Mouse (Mus musculus) neural tube, embryonic 11.5 days (tissue): ENCODE measurements at regions not wholly inside any gene's neighbourhood (a gene's known extent, or its start where the extent isn't known, plus 50 kb on each side); places are given as distances from the start of the nearest gene placed in this dataset.
"Not testable (repeated sequence)": the region's sequence is repeated elsewhere in the genome, so short reads cannot be mapped to it uniquely, and the experiment has no call there.

Experiments
- ATAC-seq: fragments of 200-750 bp; cut with Nextera tagmentation; 2 replicates; pipeline ENCODE4 v1.8.0; 2017; ENCODE audit warnings: moderate number of reproducible peaks, mild to moderate bottlenecking, moderate TSS enrichment, moderate library complexity; ENCODE audit not compliant: insufficient read depth, low FRiP score, low TSS enrichment
- DNase-seq: peaks from one replicate; pipeline ENCODE4 v3.0.0-alpha.2; 2015; ENCODE audit warnings: low spot score
- H3K27ac ChIP-seq: fragments of 300-500 bp; sonication (generic); 2 replicates; pipeline ENCODE4 v1.5.1; 2014; ENCODE audit warnings: low read depth, mild to moderate bottlenecking, low read length
- H3K27me3 ChIP-seq: fragments of 300-500 bp; sonication (generic); 2 replicates; pipeline ENCODE4 v1.6.1; 2014; ENCODE audit warnings: mild to moderate bottlenecking, low read length, mixed read lengths; ENCODE audit not compliant: control insufficient read depth, insufficient read depth
- H3K36me3 ChIP-seq: fragments of 300-500 bp; sonication (generic); 2 replicates; pipeline ENCODE4 v1.6.1; 2014; ENCODE audit warnings: mild to moderate bottlenecking, low read length, moderate library complexity, mixed read lengths; ENCODE audit not compliant: control insufficient read depth, insufficient read depth
- H3K4me1 ChIP-seq: fragments of 300-500 bp; sonication (generic); 2 replicates; pipeline ENCODE4 v1.6.1; 2014; ENCODE audit warnings: low read length, mixed read lengths; ENCODE audit not compliant: control insufficient read depth, insufficient read depth
- H3K4me2 ChIP-seq: fragments of 300-500 bp; sonication (generic); 2 replicates; pipeline ENCODE4 v1.6.1; 2014; ENCODE audit warnings: low read depth, mild to moderate bottlenecking, moderate library complexity
- H3K4me3 ChIP-seq: fragments of 300-500 bp; sonication (generic); 2 replicates; pipeline ENCODE4 v1.5.1; 2014; ENCODE audit warnings: low read depth, low read length
- H3K9ac ChIP-seq: fragments of 300-500 bp; sonication (generic); 2 replicates; pipeline ENCODE4 v1.6.1; 2014; ENCODE audit warnings: mild to moderate bottlenecking, low read length
- H3K9me3 ChIP-seq: fragments of 300-500 bp; sonication (generic); 2 replicates; pipeline ENCODE4 v1.6.1; 2016; ENCODE audit warnings: low read length; ENCODE audit not compliant: control insufficient read depth
- WGBS: fragments of 180-500 bp; shearing (Covaris S2); extraction: QIAGEN DNeasy Blood & Tissue Kit; methylation state at CpG from one replicate; pipeline ENCODE4 v1.1.7; 2014; 5-methylcytosine and 5-hydroxymethylcytosine counted together

DNA sequence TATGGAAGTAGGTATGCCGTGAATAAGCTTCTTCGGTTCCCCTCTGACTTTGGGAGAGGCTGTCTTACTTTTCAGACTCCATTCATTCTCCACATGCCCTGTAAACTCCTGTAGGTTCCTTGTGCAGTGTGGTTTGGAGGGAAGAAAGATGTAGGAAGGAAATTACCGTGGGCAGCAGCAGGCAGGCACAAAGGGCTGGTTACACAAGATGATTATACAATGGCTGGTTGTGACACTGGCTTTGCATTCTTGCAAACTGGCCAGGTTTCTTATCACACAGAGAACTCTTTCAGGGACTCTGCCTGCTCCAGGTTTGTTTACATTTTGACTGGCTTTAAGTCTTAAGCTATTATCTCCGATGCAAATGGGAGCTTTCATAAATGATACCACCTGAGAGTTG lies 167.3 kb upstream of the Gm30302 start:
- H3K9ac ChIP-seq, H3K4me3 ChIP-seq, H3K4me1 ChIP-seq, H3K27ac ChIP-seq, H3K36me3 ChIP-seq, DNase-seq, H3K27me3 ChIP-seq, H3K4me2 ChIP-seq, H3K9me3 ChIP-seq, ATAC-seq: not testable (repeated sequence)
- WGBS = 88% methylated on average over 3 of the region's 4 CpGs

DNA sequence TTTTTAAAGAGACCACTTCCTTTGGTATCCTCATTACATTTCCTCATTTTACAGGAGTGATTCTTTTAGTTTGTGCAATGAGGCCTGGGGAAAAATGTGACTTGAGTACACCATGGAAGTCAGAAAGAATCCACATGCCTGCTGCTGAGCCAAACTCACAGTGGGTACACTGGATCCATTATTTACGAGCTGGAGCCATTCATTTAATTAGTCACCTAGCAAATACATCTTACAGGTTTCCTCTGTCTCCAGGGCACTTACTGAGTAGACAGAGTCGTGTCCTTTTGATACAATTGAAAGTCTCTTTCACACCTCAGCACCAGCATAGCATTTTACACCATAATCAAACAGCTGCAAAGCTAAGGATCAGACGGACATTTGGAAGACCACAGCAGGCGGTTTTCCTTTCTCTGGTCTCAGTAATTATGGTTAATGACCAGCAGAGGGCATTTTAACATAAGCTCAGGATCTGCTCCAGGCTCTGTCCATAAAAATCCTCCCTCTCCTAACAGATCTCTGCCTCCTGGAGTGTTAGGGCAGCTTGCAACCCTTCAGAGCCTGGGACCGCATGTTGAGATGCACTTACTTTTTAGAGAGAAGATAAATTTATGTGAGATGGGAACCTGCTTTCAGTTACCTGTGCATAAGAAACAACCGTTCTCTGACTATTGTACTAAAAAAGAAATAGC lies 159.3 kb upstream of the Gm30302 start:
- DNase-seq = peak; percentile 15
- not testable (repeated sequence) for H3K9ac ChIP-seq, H3K27ac ChIP-seq, H3K36me3 ChIP-seq, H3K27me3 ChIP-seq, H3K4me3 ChIP-seq, H3K4me1 ChIP-seq, H3K9me3 ChIP-seq, H3K4me2 ChIP-seq
- peak; percentile 65; the same call in 1 of the 2 replicates for ATAC-seq
- WGBS = 19% methylated on average over 4 of the region's 6 CpGs

DNA sequence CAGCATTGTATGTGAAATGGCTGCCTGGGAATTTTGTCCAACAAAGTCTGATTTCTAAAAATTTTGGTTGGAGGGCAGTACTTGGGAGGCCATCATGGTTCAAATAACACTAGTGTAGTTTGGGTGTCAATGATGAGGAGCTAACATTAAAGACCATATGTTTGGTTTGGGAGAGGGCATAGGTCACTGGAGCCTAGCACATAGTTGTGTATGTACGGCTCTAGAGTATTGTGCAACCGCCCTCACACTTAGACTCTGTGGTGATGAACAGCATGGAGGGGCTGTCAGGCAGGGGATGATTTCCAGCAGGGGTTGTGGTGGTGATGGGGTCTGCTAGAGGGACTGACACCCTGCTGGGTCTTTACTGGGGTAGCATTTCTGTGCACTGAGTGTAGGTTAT lies 117.0 kb upstream of the Gm30302 start:
- DNase-seq (no peak), ATAC-seq (no peak)
- no peak overlapping the region for H3K9ac ChIP-seq
- H3K36me3 ChIP-seq = no peaks in the 10 kb centered on the region
- H3K4me2 ChIP-seq = no peak overlapping the region
- H3K4me1 ChIP-seq = no peaks in the 10 kb centered on the region
- WGBS = 94% methylated on average over 2 of the region's 2 CpGs
- H3K27me3 ChIP-seq = no peaks in the 10 kb centered on the region
- H3K9me3 ChIP-seq = no peaks in the 10 kb centered on the region; the same call in 1 of the 2 replicates
- no peak overlapping the region for H3K27ac ChIP-seq
- no peak overlapping the region for H3K4me3 ChIP-seq
